Mouse (Mus musculus) limb, embryonic 11.5 days (tissue): Measurements from ENCODE around the gene Slc22a15. TPM values are rescaled to one million over a fixed set of nuclear protein-coding genes. Genes with fewer than 3 reads are reported as not detected.

Experiments
- ATAC-seq: fragments of 200-750 bp; cut with Nextera tagmentation; 2 replicates; pipeline ENCODE4 v1.8.0; 2017; ENCODE audit warnings: low read depth; ENCODE audit not compliant: insufficient number of reproducible peaks, low FRiP score, low TSS enrichment
- DNase-seq: peaks from one replicate; pipeline ENCODE4 v3.0.0-alpha.2; 2015; ENCODE audit warnings: low spot score
- H3K27ac ChIP-seq: fragments of 300-500 bp; sonication (generic); replicated peaks from 2 replicates; pipeline ENCODE4 v1.5.1; 2014; ENCODE audit warnings: low read depth, mild to moderate bottlenecking, low read length
- H3K27me3 ChIP-seq: fragments of 300-500 bp; sonication (generic); 2 replicates; pipeline ENCODE4 v1.6.1; 2014; ENCODE audit warnings: mild to moderate bottlenecking, low read length, mixed read lengths; ENCODE audit not compliant: control insufficient read depth, insufficient read depth
- H3K36me3 ChIP-seq: fragments of 300-500 bp; sonication (generic); 2 replicates; pipeline ENCODE4 v1.6.1; 2014; ENCODE audit warnings: mild to moderate bottlenecking, low read length, moderate library complexity, mixed read lengths; ENCODE audit not compliant: control insufficient read depth, insufficient read depth
- H3K4me1 ChIP-seq: fragments of 300-500 bp; sonication (generic); 2 replicates; pipeline ENCODE4 v1.6.1; 2014; ENCODE audit warnings: low read length, mixed read lengths; ENCODE audit not compliant: control insufficient read depth, insufficient read depth
- H3K4me2 ChIP-seq: fragments of 300-500 bp; sonication (generic); 2 replicates; pipeline ENCODE4 v1.6.1; 2014; ENCODE audit warnings: low read depth, mild to moderate bottlenecking, moderate library complexity; ENCODE audit not compliant: severe bottlenecking
- H3K4me3 ChIP-seq: fragments of 300-500 bp; sonication (generic); 2 replicates; pipeline ENCODE4 v1.5.1; 2014; ENCODE audit warnings: low read depth, low read length
- H3K9ac ChIP-seq: fragments of 300-500 bp; sonication (generic); 2 replicates; pipeline ENCODE4 v1.6.1; 2014; ENCODE audit warnings: mild to moderate bottlenecking, low read length
- H3K9me3 ChIP-seq: fragments of 300-500 bp; sonication (generic); 2 replicates; pipeline ENCODE4 v1.6.1; 2016; ENCODE audit warnings: low read length; ENCODE audit not compliant: control insufficient read depth
- WGBS: fragments of 180-500 bp; shearing (Covaris S2); extraction: QIAGEN DNeasy Blood & Tissue Kit; methylation state at CpG from one replicate; pipeline ENCODE4 v1.1.7; 2014; 5-methylcytosine and 5-hydroxymethylcytosine counted together
- polyA plus RNA-seq: library from polyadenylated mRNA; unstranded; fragments of >200 nt; fragmentation: Nextera tagmentation; extraction: Ambion mirVana; gene quantifications from 2 replicates; pipeline ENCODE4 v1.2.1, GENCODE M21; 2014

Gene Slc22a15
- polyA plus RNA-seq, 1 experiment from 2014 or later, result 3.2 TPM

DNA sequence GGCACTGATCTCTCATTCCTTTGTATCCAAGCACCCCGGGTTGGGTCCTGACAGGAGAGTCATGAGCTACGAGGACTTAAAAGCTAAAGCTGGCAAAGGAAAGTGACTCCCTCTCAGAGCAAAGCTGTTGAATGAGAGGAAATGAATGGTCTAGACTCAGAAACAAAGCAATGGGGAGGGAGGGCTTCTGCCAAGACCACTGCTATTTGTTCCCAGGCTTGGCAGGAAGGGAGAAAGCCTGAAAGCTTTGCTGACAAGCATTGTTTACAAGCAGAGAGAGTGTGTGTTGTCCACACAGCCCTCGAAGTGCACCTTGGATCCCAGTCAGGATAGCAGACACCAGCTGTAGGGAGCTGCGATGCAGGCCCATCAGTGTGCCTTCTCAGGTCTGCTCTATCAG, 117.3 kb downstream of the Slc22a15 start:
- WGBS, result 65% methylated on average over 4 of the region's 4 CpGs
- no peaks in the 10 kb centered on the region for H3K36me3 ChIP-seq
- H3K4me3 ChIP-seq, result no peak overlapping the region
- no peaks in the 10 kb centered on the region for H3K9me3 ChIP-seq
- DNase-seq (no peak), ATAC-seq (no peak)
- H3K9ac ChIP-seq, result no peak overlapping the region
- H3K27ac ChIP-seq, result no peak overlapping the region
- peaks cover 17% of the 10 kb centered on the region for H3K4me1 ChIP-seq
- no peak overlapping the region for H3K4me2 ChIP-seq
- H3K27me3 ChIP-seq, result no peaks in the 10 kb centered on the region

DNA sequence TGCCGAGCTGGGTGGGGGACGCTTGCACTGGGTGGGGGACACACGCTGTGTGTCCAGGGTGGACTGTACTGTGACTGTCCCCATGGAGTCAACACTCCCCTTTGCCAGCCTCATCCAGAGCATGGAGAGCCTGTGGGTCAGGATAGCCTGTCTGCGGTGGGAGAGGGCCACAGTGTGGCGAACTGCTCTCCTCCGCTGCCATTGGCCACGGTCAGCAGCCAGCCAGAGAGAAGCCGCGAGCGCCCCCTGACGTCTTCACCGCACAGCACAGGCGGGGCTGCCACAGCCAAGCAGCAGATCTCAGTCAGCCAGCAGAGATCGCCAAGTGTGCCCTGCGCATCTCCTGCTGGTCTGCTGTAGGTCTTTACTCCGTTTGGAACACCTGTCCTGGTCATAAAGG, 118.1 kb downstream of the Slc22a15 start:
- peak; percentile 81 for ATAC-seq
- 9% methylated on average over 16 of the region's 16 CpGs for WGBS
- Histone ChIP-seq H3K27ac (no peak overlapping the region), H3K36me3 (no peaks in the 10 kb centered on the region), H3K9me3 (no peaks in the 10 kb centered on the region), H3K27me3 (no peaks in the 10 kb centered on the region), H3K4me3 (no peak overlapping the region), H3K9ac (no peak overlapping the region), H3K4me2 (no peak overlapping the region), H3K4me1 (peaks cover 17% of the 10 kb centered on the region)
- peak; percentile 95 for DNase-seq

Other genes with a start within 250 kb of the Slc22a15 start
- 0.79 and 1.1 TPM in 2 replicates for gene Mab21l3, start 75.5 kb downstream of the Slc22a15 start, polyA plus RNA-seq
- gene Nhlh2, start 85.6 kb upstream of the Slc22a15 start, polyA plus RNA-seq, result 0.09 and 0.13 TPM in 2 replicates
- 1.1 and 2.4 TPM in 2 replicates for gene Casq2, start 162.0 kb upstream of the Slc22a15 start, polyA plus RNA-seq